Mouse (Mus musculus) gastrocnemius, adult 2 months (tissue): ENCODE data around the gene Scn1b. TPM values are rescaled to one million over a fixed set of nuclear protein-coding genes. Genes with fewer than 3 reads are reported as not detected.
A peak's percentile ranks its signal among the peaks of the same experiment; 100 is the strongest.

ENCODE experiments used
- DNase-seq: peaks from one replicate; pipeline ENCODE4 v3.0.0; 2022
- H3K27ac ChIP-seq: fragments of 200-600 bp; 2 replicates; pipeline ENCODE4 v1.8.1; 2022; ENCODE audit warnings: mild to moderate bottlenecking
- H3K4me3 ChIP-seq: fragments of 200-600 bp; 2 replicates; pipeline ENCODE4 v1.8.1; 2022; ENCODE audit warnings: mild to moderate bottlenecking, moderate library complexity
- CTCF ChIP-seq: fragments of 200-600 bp; IDR thresholded peaks from 2 replicates; pipeline ENCODE4 v1.8.1; 2022; ENCODE audit warnings: antibody characterized with exemption, mild to moderate bottlenecking, moderate library complexity
- intact Hi-C: fragments of 180-260 bp; cut with DNase I; formaldehyde crosslinking; loops from one replicate; pipeline ENCODE4 v1.15.1; 2025
- total RNA-seq, 2 experiments: library from RNA; stranded (reverse); gene quantifications; 2 replicates each; pipeline ENCODE4 v1.2.3; 2021

Scn1b gene
- total RNA-seq, 2 experiments from 2014 or later: 748 to 815 TPM

- peak overlapping the region; percentile 96 for H3K4me3 ChIP-seq
- intact Hi-C loops: no loop called here
- peak overlapping the region; percentile 95 for H3K27ac ChIP-seq
- no peak for TF ChIP-seq CTCF
- no peak for DNase-seq
These were observed 21.3 kb upstream of the Scn1b start for GRCm38 (mm10) chr7:31148086-31148485.

- intact Hi-C loops: no loop called here
- H3K4me3 ChIP-seq: no peak overlapping the region
- no peak for TF ChIP-seq CTCF
These were observed 18.9 kb upstream of the Scn1b start for GRCm38 (mm10) chr7:31145596-31146160.

GRCm38 (mm10) chr7:31144886-31145285 lies 18.1 kb upstream of the Scn1b start:
- DNase-seq: no peak
- H3K4me3 ChIP-seq: no peak overlapping the region
- intact Hi-C loops: no loop called here
- peak; percentile 42 for TF ChIP-seq CTCF
- H3K27ac ChIP-seq: no peak overlapping the region

More at GRCm38 (mm10) chr7:31145596-31146160, 18.9 kb upstream of the Scn1b start:
- no peak for DNase-seq
- H3K27ac ChIP-seq: peak overlapping the region; percentile 20; the same call in 1 of the 2 replicates

GRCm38 (mm10) chr7:31140941-31141340 lies 14.1 kb upstream of the Scn1b start:
- DNase-seq: peak; percentile 13
- no peak for TF ChIP-seq CTCF
- H3K27ac ChIP-seq: no peak overlapping the region
- intact Hi-C loops: loop anchor here (2.0 kb wide), 1 partner anchor 32 kb away; no protein-coding TSS in a partner anchor
- H3K4me3 ChIP-seq: no peak overlapping the region

- DNase-seq: no peak
- Histone ChIP-seq H3K27ac (no peak overlapping the region), H3K4me3 (no peak overlapping the region)
- no peak for TF ChIP-seq CTCF
- intact Hi-C loops: loop anchor here (2.0 kb wide), 1 partner anchor 32 kb away; no protein-coding TSS in a partner anchor
These were observed 13.5 kb upstream of the Scn1b start for GRCm38 (mm10) chr7:31140302-31140701.

- peak; percentile 91 for TF ChIP-seq CTCF
- Histone ChIP-seq H3K4me3 (no peak overlapping the region), H3K27ac (no peak overlapping the region)
- intact Hi-C loops: loop anchor here (2.0 kb wide), 1 partner anchor 33 kb away; no protein-coding TSS in a partner anchor
- DNase-seq: peak; percentile 78
These were observed 13.0 kb upstream of the Scn1b start for GRCm38 (mm10) chr7:31139765-31140164.

GRCm38 (mm10) chr7:31135717-31136116 lies 8.9 kb upstream of the Scn1b start:
- DNase-seq: no peak
- no peak for TF ChIP-seq CTCF
- no peak overlapping the region for H3K27ac ChIP-seq
- no peak overlapping the region for H3K4me3 ChIP-seq
- intact Hi-C loops: no loop called here

DNA sequence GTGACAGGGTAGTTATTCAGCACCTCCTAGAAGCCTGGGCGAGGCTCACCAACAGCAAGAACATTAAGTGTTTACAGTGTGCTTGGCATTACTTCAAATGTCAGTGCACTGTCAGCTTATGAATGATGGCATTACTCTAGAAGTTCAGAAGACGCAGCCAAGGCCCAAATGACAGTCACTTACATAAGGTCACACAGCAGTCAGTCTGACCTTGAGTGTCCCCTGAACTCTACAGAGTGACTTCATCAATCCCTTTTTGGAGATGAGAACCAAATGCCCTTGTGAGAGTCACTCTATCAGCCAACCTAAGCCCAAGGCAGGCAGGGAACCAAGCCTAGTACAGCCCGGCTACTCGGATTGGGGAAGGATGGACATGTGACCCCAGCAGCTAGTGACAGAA lies 5.1 kb upstream of the Scn1b start:
- no peak overlapping the region for H3K4me3 ChIP-seq
- peak; percentile 24 for DNase-seq
- intact Hi-C loops: loop anchor here (2.0 kb wide), 2 partner anchors 23 to 41 kb away; partner anchors contain the start of gene Gramd1a
- no peak for TF ChIP-seq CTCF
- H3K27ac ChIP-seq: peak overlapping the region; percentile 53

DNA sequence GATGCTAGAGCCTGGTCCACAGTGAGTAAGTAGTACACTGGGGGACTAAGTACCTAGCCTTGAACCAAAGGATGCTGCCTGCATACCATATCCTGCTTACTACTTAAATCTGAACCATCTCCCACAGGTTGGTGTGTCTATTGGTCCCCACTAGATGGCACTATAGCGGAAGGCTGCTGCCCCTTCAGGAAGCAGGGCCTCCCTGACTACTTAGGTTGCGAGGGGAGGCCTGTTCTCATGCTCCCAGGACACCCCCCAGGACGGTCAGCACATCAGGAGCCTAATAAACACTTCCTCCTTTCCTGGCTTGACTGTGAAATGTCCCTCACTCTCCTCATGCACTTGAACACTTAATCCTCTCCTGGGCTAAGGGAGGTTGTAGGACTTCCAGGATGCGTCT lies 4.0 kb upstream of the Scn1b start:
- peak; percentile 91 for TF ChIP-seq CTCF
- DNase-seq: peak; percentile 63
- intact Hi-C loops: loop anchor here (2.0 kb wide), 2 partner anchors 24 to 42 kb away; partner anchors contain the start of gene Gramd1a
- Histone ChIP-seq H3K27ac (peak overlapping the region; percentile 53), H3K4me3 (no peak overlapping the region)

DNA sequence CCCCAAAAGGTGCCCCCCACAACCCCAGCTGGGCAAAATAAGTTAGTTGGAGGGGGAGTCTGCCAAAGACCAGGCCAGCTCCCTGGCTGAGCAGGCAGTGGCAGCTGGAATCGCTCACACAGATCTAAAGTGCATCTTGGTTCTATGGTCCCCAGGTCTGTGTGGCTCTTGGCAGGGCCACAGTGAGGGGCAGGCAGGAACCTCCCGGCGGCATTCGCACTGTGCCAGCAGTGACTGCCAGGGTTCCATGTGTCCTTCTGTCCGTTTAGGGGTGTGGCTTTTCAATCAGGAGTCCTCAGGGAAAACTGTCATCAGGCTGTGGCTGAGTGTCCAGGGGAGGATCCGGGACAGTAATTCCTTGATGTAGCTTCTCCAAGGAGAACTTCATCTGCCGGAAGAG lies 3.4 kb upstream of the Scn1b start:
- Histone ChIP-seq H3K27ac (no peak overlapping the region), H3K4me3 (no peak overlapping the region)
- TF ChIP-seq CTCF: no peak
- intact Hi-C loops: loop anchor here (2.0 kb wide), 2 partner anchors 25 to 43 kb away; partner anchors contain the start of gene Gramd1a
- DNase-seq: no peak

- H3K27ac ChIP-seq: peak overlapping the region; percentile 99
- intact Hi-C loops: no loop called here
- TF ChIP-seq CTCF: no peak
- peak overlapping the region; percentile 91 for H3K4me3 ChIP-seq
- DNase-seq: peak; percentile 82
These were observed 1.4 kb upstream of the Scn1b start for GRCm38 (mm10) chr7:31128157-31128705.

- peak overlapping the region; percentile 91 for H3K4me3 ChIP-seq
- peak; percentile 91 for DNase-seq
- peak overlapping the region; percentile 99 for H3K27ac ChIP-seq
- intact Hi-C loops: no loop called here
- TF ChIP-seq CTCF: no peak
These were observed 522 bp downstream of the Scn1b start for GRCm38 (mm10) chr7:31126211-31126751.

GRCm38 (mm10) chr7:31125116-31125515 lies 1.7 kb downstream of the Scn1b start:
- Histone ChIP-seq H3K4me3 (peak overlapping the region; percentile 91), H3K27ac (peak overlapping the region; percentile 99)
- TF ChIP-seq CTCF: no peak
- DNase-seq: peak; percentile 58
- intact Hi-C loops: no loop called here
